Mouse (Mus musculus): ENCODE data around the gene Wdr24. TPM values are rescaled to one million over a fixed set of nuclear protein-coding genes. Genes with fewer than 3 reads are reported as not detected.
A peak's percentile ranks its signal among the peaks of the same experiment; 100 is the strongest.

The Wdr24 gene
- polyA plus RNA-seq, 1 experiment: 34.3 TPM

DNA sequence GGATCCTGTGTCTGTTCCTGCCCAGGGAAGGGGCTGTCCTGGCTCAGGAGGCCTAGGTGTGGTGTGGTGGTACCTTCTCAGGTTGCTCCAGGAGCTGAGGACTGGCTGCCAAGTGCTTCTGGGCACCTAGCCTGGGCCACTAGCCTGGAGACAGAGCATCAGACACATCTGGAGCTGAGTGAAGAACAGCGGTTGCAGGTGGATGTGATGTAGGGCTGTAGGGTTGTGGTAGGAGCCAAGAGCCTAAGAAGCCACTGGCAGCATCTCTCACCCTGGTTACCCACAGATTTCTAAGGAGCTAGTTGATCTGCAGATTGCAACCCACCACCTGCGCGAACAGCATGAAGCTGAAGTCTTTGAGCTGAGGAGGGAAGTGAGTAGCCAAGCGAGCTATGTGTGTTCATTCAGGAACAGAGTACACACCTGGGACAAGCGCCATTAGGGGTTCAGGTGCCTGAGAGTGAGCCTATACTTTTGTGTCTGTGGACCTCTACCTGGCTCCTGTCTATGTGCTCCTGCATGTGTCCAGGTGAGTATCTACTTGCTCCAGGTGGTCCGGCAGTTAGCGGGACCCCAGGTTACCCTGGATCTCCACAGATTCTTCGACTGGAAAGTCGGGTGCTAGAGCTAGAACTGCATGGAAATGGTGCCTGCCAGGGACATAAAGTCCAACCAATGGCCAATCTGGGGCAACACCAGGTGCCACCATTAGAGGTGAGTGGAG is 36.5 kb upstream of the Wdr24 start:
- WGBS: 88% methylated on average over 9 of the region's 9 CpGs
- DNase-seq: no peak
- H3K4me1 ChIP-seq (ENCODE audit: control insufficient read depth, insufficient read depth, low read length): peaks cover 8% of the 10 kb centered on the region; the same call in 1 of the 2 replicates
- TF ChIP-seq POLR2A (IDR thresholded peaks at IDR 0.05; ENCODE audit: borderline replicate concordance, extremely low read depth, low read depth, low read length) (no peak), CTCF (IDR thresholded peaks at IDR 0.05; ENCODE audit: insufficient read depth, low read length) (no peak)
- H3K4me3 ChIP-seq (replicated peaks; ENCODE audit: extremely low read depth, low read depth, low read length): no peak overlapping the region

DNA sequence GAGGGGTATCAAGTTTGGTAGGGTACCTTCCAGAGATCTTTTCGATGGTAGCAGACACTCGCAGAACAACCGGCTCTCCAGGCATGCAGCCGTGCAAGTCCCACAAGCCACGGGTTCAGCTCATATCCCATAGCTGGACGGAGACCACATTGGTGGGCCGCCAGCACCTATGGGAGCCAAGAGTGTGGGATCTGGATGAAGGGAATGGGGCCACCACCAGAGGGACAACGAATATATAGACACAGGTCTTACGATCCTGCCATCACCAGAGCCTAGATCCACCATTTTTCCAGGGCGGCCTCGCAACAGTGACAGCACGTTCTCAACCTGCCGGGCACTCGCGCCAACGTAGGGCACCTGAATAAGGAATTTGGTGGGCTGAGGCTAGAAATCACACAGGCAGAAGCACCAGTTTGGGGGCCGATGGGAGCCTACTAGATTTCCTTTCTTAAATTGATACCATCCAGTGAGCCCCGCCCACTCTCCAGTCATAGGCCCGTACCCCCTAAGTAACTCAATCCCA is 32.0 kb upstream of the Wdr24 start:
- H3K4me1 ChIP-seq (ENCODE audit: control insufficient read depth, insufficient read depth, low read length): peaks cover 10% of the 10 kb centered on the region
- H3K4me3 ChIP-seq (replicated peaks; ENCODE audit: extremely low read depth, low read depth, low read length): peak overlapping the region; percentile 62
- 22% methylated on average over 19 of the region's 19 CpGs for WGBS
- no peak for DNase-seq
- no peak for TF ChIP-seq CTCF (IDR thresholded peaks at IDR 0.05; ENCODE audit: insufficient read depth, low read length)
- TF ChIP-seq POLR2A (IDR thresholded peaks at IDR 0.05; ENCODE audit: borderline replicate concordance, extremely low read depth, low read depth, low read length): peak; percentile 5; the same call in 1 of the 2 replicates

DNA sequence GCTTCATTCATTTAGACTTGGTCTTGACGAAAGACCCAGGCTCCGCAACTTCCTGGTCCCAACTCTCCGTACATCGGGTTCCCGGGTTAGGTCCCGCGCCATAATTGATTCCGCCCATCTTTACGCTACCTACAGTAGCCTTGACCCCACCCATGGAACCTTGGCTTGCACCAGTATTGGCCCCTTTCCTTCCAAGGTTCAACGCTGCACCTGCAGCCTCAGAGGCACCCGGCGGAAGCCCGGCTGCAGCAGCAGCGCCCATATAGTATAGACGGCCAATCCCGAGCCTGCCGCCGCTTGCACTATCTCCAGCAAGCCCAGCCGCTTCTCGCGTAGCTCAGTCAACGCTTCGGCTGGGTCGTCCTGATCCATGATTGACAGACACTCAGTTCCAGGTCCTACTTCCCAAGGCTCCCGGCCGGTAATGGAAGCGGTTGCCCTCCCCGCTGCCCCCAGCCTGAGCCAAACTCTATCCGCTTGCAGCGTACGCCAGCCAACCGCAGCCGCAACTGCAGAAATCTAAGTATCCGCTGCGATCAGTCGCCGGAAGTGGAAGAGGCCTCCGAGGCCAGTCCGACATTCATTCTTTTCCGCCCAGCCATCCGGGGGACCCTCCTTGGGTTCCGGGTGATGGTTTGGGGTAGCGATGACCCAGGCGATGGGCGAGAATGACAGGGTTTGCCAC is 31.4 kb upstream of the Wdr24 start:
- TF ChIP-seq POLR2A (IDR thresholded peaks at IDR 0.05; ENCODE audit: borderline replicate concordance, extremely low read depth, low read depth, low read length) (peak; percentile 73; the same call in 1 of the 2 replicates), CTCF (IDR thresholded peaks at IDR 0.05; ENCODE audit: insufficient read depth, low read length) (no peak)
- Histone ChIP-seq H3K4me3 (replicated peaks; ENCODE audit: extremely low read depth, low read depth, low read length) (peak overlapping the region; percentile 62), H3K4me1 (ENCODE audit: control insufficient read depth, insufficient read depth, low read length) (peaks cover 11% of the 10 kb centered on the region)
- DNase-seq: peak; percentile 87
- under 1% methylated on average over 45 of the region's 45 CpGs for WGBS

DNA sequence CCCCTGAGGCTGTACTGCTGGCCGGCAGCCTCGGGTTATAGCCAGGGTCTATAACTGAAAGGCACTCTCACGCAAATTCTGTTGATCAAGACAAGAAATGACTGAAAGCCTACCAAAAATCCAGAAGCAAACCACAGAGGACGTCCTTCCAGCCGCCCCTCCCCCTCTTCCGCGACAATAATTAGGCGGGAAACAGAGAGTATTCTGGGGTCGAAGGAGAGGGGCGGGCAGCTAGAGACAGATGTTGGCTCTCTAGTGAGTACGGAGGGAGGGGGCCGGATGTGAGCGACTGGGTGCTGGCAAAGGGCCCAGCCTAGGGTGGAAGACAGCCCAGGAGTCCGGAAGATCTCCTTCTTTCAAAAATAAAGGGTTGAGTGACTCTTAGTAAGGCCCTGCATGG is 30.8 kb upstream of the Wdr24 start, which contains the start of gene Fam173a:
TSS of gene Fam173a (minus strand) at position 287 of the 400 bp plus-strand sequence.
- peak within 1 kb of the TSS; percentile 62 for H3K4me3 ChIP-seq (replicated peaks; ENCODE audit: extremely low read depth, low read depth, low read length)
- 1% methylated on average over 14 of the region's 14 CpGs for WGBS
- TF ChIP-seq CTCF (IDR thresholded peaks at IDR 0.05; ENCODE audit: insufficient read depth, low read length): no peak
- TF ChIP-seq POLR2A (IDR thresholded peaks at IDR 0.05; ENCODE audit: borderline replicate concordance, extremely low read depth, low read depth, low read length): 0 out of 2 replicates have a peak, but pooled peaks have one; percentile 22
- DNase-seq: peak; percentile 60
- H3K4me1 ChIP-seq (ENCODE audit: control insufficient read depth, insufficient read depth, low read length): peaks cover 14% of the 10 kb centered on the region

DNA sequence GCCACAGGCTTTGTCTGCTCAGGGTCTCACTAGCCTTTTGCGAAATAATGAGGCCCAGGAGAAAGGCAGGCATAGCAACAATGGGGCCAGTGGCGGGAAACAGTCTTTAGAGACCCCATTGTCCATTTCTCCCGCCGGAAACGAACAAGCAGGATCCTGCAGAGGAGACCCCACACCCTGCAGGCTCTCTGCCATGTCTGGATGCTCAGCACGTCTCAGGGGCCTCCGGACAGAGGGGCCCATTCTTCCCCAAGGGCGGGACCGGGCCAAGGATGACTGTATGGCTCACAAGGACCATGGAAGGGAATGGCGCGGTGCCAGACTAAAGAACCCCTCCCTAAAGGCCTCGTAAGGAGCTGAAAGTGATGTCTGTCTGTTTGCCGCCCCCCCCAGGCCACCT is 29.2 kb upstream of the Wdr24 start:
- WGBS: 74% methylated on average over 13 of the region's 13 CpGs
- peaks cover 14% of the 10 kb centered on the region for H3K4me1 ChIP-seq (ENCODE audit: control insufficient read depth, insufficient read depth, low read length)
- TF ChIP-seq POLR2A (IDR thresholded peaks at IDR 0.05; ENCODE audit: borderline replicate concordance, extremely low read depth, low read depth, low read length): no peak
- DNase-seq: no peak
- no peak overlapping the region for H3K4me3 ChIP-seq (replicated peaks; ENCODE audit: extremely low read depth, low read depth, low read length)

DNA sequence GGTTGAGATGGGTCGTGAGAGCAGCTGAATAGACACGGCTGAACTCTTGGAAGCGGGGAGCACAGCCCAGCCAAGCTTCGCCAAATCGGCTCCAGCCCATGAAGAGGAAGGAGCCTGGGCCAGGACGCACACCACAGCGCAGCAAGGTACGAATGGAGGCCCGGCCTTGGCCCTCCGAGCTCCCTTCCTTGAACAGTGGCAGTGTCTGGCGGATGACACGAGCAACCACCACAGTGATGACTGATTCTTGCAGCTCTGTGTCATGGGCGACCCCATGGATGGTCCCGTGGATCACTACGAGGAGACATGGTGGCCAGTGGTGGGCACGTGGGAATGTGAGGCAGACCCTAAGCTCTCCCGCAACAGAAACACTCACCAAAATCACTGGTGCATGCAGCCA is 28.4 kb upstream of the Wdr24 start:
- WGBS: 91% methylated on average over 17 of the region's 17 CpGs
- no peak overlapping the region for H3K4me3 ChIP-seq (replicated peaks; ENCODE audit: extremely low read depth, low read depth, low read length)
- no peak for DNase-seq
- TF ChIP-seq POLR2A (IDR thresholded peaks at IDR 0.05; ENCODE audit: borderline replicate concordance, extremely low read depth, low read depth, low read length): no peak
- TF ChIP-seq CTCF (IDR thresholded peaks at IDR 0.05; ENCODE audit: insufficient read depth, low read length): no peak
- peaks cover 14% of the 10 kb centered on the region for H3K4me1 ChIP-seq (ENCODE audit: control insufficient read depth, insufficient read depth, low read length)

DNA sequence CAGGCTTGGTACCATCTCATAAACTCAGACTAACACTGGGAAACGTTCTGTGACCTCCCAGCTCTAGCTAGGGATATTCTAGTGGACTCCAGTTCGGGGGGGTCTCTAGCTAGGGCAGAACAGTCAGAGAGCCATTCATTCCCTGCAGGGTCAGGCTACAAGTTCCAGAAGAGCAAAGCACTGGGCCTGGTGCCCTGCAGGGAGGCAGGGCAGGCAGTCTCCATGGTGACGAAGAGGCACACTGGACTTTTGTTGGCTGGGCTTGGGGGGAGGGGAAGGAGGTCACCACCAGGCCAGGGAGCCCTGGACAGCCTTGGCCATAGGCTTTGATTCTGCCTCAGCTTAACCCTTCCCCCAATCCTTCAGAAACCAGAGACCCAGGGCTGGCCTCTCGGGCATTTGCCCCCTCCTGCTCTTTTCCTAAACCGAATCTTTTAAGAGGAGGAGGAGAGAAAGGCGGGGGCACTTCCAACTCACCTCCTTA is 27.8 kb upstream of the Wdr24 start, which contains the start of gene AC134908.4:
TSS of gene AC134908.4 (minus strand) at position 51 of the 484 bp plus-strand sequence.
- H3K4me1 ChIP-seq (ENCODE audit: control insufficient read depth, insufficient read depth, low read length): peaks cover 14% of the 10 kb centered on the region
- H3K4me3 ChIP-seq (replicated peaks; ENCODE audit: extremely low read depth, low read depth, low read length): peak within 1 kb of the TSS; percentile 74
- TF ChIP-seq CTCF (IDR thresholded peaks at IDR 0.05; ENCODE audit: insufficient read depth, low read length) (no peak), POLR2A (IDR thresholded peaks at IDR 0.05; ENCODE audit: borderline replicate concordance, extremely low read depth, low read depth, low read length) (no peak)
- DNase-seq: no peak
- WGBS: 49% methylated on average over 6 of the region's 6 CpGs

DNA sequence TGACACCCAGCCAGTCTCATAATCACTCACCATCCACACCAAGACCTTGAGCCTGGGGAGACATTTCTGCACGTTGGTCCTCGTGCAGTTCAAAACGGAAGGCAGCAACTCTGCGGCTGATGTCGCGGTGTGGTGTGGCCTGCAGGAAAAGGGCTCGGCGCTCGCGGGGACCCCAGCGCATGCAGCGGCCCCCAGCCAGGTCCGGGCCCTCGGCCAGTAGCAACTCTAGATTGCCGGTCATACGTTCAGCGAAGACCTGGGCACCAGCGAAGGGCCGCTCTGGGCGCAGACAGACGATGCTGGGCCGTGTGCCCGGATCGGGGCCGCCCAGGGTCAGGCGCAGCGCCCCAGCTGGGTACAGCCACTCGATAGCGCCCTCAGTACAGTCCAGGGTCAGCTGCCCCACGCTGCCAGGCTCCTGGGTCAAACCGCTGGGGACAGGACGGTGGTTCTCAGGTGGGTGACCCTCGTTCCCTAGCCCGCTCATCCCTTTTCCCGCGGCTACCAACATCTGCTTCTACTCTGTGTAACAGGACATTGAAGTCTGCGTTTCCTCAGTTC is 27.1 kb upstream of the Wdr24 start:
- no peak for TF ChIP-seq CTCF (IDR thresholded peaks at IDR 0.05; ENCODE audit: insufficient read depth, low read length)
- no peak for TF ChIP-seq POLR2A (IDR thresholded peaks at IDR 0.05; ENCODE audit: borderline replicate concordance, extremely low read depth, low read depth, low read length)
- H3K4me1 ChIP-seq (ENCODE audit: control insufficient read depth, insufficient read depth, low read length): peaks cover 13% of the 10 kb centered on the region
- WGBS: 2% methylated on average over 37 of the region's 37 CpGs
- H3K4me3 ChIP-seq (replicated peaks; ENCODE audit: extremely low read depth, low read depth, low read length): peak overlapping the region; percentile 74
- peak; percentile 33 for DNase-seq

DNA sequence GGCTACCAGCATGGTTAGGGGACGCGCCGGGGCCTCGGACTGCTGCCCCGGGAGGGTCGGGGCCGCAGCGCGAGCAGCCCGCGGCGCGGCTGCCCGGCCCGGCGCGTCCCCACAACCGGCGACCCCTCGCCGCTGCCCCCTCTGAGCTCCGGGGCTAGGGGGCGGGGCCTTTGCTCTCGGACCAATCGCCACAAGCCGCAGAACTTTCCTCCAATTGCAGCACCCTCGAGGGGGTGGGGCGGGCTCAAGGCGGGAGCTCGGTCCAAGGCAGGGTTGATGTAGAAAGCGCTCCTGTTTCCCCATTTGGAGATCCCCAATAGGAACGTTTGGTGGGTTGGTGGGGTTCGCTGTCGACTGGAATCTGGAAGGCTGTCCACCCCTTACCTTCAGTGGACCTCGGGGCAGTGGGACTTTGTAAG is 26.5 kb upstream of the Wdr24 start, which contains the start of gene Metrn:
TSS of gene Metrn (minus strand) at position 186 of the 419 bp plus-strand sequence.
- no peak for TF ChIP-seq POLR2A (IDR thresholded peaks at IDR 0.05; ENCODE audit: borderline replicate concordance, extremely low read depth, low read depth, low read length)
- no peak for TF ChIP-seq CTCF (IDR thresholded peaks at IDR 0.05; ENCODE audit: insufficient read depth, low read length)
- 1% methylated on average over 35 of the region's 35 CpGs for WGBS
- peaks cover 11% of the 10 kb centered on the region for H3K4me1 ChIP-seq (ENCODE audit: control insufficient read depth, insufficient read depth, low read length)
- DNase-seq: peak; percentile 83
- peak within 1 kb of the TSS; percentile 74 for H3K4me3 ChIP-seq (replicated peaks; ENCODE audit: extremely low read depth, low read depth, low read length)
